Mouse (Mus musculus) MEL (cell line): Measurements from ENCODE around the gene Riox2.

Experiments
- CTCF ChIP-seq, 3 experiments: IDR thresholded peaks in 2 of 3; conservative IDR thresholded peaks in 1 of 3; 2 replicates each; pipeline ENCODE4 v1.5.1; 2011 to 2012; ENCODE audit warnings: low read length in 3 of 3, low read depth in 2 of 3, mild to moderate bottlenecking in 2 of 3, improper control_type of control experiment in 1 of 3, inconsistent platforms in 1 of 3, mixed read lengths in 1 of 3, moderate library complexity in 1 of 3; ENCODE audit not compliant: control insufficient read depth in 1 of 3, insufficient read depth in 1 of 3, poor library complexity in 1 of 3, severe bottlenecking in 1 of 3
- GABPA ChIP-seq: IDR thresholded peaks from 2 replicates; pipeline ENCODE4 v1.6.1; 2012; ENCODE audit warnings: low read depth, mild to moderate bottlenecking, inconsistent platforms, low read length, improper control_type of control experiment, moderate library complexity
- MYC ChIP-seq: IDR thresholded peaks from 2 replicates; pipeline ENCODE4 v1.6.1; 2011; ENCODE audit warnings: low read depth, mild to moderate bottlenecking, low read length, improper control_type of control experiment, moderate library complexity
- POLR2A ChIP-seq, 2 experiments: IDR thresholded peaks; 2 replicates each; pipeline ENCODE4 v1.6.1; 2011 to 2012; ENCODE audit warnings: low read length in 2 of 2, mild to moderate bottlenecking in 2 of 2, control low read depth in 1 of 2, improper control_type of control experiment in 1 of 2, low read depth in 1 of 2, moderate library complexity in 1 of 2; ENCODE audit not compliant: control insufficient read depth in 1 of 2, insufficient read depth in 1 of 2, poor library complexity in 1 of 2
- POLR2AphosphoS2 ChIP-seq: IDR thresholded peaks from 2 replicates; pipeline ENCODE4 v1.6.1; 2011; ENCODE audit warnings: low read length, improper control_type of control experiment

GRCm38 (mm10) chr16:59540944-59541343, 69.4 kb downstream of the Riox2 start:
- TF ChIP-seq GABPA (no peak), POLR2A (IDR thresholded peaks at IDR 0.05; ENCODE audit: control insufficient read depth in 1 of 2, insufficient read depth in 1 of 2, low read depth in 1 of 2, low read length in 2 of 2, poor library complexity in 1 of 2) (no peak), CTCF (IDR thresholded peaks at IDR 0.05 in 2 of 3, conservative IDR thresholded peaks at IDR 0.05 in 1 of 3; ENCODE audit: control insufficient read depth in 1 of 3, insufficient read depth in 1 of 3, low read depth in 2 of 3, low read length in 3 of 3, poor library complexity in 1 of 3, severe bottlenecking in 1 of 3) (no peak), POLR2AphosphoS2 (no peak), MYC (no peak)
